Mouse (Mus musculus) C2C12 (cell line): Measurements from ENCODE around the gene Pbld1.

ENCODE experiments used
- CEBPB ChIP-seq: IDR thresholded peaks from one replicate; pipeline ENCODE4 v1.6.1; 2011; ENCODE audit warnings: low read depth, mild to moderate bottlenecking, control low read depth, moderate library complexity
- CTCF ChIP-seq: IDR thresholded peaks from one replicate; pipeline ENCODE4 v1.5.1; 2011; ENCODE audit not compliant: control insufficient read depth, insufficient read depth, insufficient read length
- MYOD1 ChIP-seq: IDR thresholded peaks from one replicate; pipeline ENCODE4 v1.6.1; 2011; ENCODE audit warnings: low read depth; ENCODE audit not compliant: control insufficient read depth, insufficient read length
- MYOG ChIP-seq: IDR thresholded peaks from one replicate; pipeline ENCODE4 v1.6.1; 2011; ENCODE audit not compliant: control insufficient read depth, insufficient read length; ENCODE audit errors: extremely low read depth
- USF1 ChIP-seq: IDR thresholded peaks from one replicate; pipeline ENCODE4 v1.6.1; 2011; ENCODE audit warnings: low read depth, mild to moderate bottlenecking, control low read depth, moderate library complexity

DNA sequence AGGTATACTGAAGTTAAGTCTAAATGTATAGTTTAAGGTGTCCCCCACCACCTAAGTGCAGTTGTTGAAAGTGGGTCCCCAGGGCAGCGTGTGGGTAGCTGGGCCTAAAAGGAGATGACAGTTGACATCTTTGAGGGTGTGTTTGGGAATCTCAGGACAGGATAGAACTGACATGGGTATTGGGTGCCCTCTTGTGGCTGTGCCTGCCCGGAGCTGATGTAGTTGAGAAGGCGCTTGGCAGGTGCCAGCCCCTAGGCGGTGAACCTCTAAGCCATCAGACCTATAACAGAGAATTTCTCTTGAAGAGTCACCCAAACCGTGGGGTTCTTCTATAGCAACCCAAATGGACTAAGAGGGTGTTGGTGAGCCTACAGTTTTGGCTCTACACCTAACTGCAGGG, 6.0 kb downstream of the Pbld1 start:
- TF ChIP-seq MYOG (no peak), CTCF (peak; percentile 75), MYOD1 (no peak), USF1 (no peak), CEBPB (no peak)
